Mouse (Mus musculus) embryonic facial prominence, embryonic 11.5 days (tissue): Measurements from ENCODE around the gene Sorcs2. TPM values are rescaled to one million over a fixed set of nuclear protein-coding genes. Genes with fewer than 3 reads are reported as not detected.

Experiments used
- ATAC-seq: fragments of 200-750 bp; cut with Nextera tagmentation; replicated peaks from 2 replicates; pipeline ENCODE4 v1.8.0; 2017; ENCODE audit warnings: low read depth; ENCODE audit not compliant: insufficient number of reproducible peaks, low FRiP score, low TSS enrichment
- DNase-seq: peaks from one replicate; pipeline ENCODE4 v3.0.0-alpha.2; 2015; ENCODE audit warnings: low spot score
- H3K27ac ChIP-seq: fragments of 300-500 bp; sonication (generic); replicated peaks from 2 replicates; pipeline ENCODE4 v1.5.1; 2014; ENCODE audit warnings: mild to moderate bottlenecking, low read depth, low read length, control low read depth
- H3K27me3 ChIP-seq: fragments of 300-500 bp; sonication (generic); 2 replicates; pipeline ENCODE4 v1.6.1; 2014; ENCODE audit warnings: mild to moderate bottlenecking, low read length, moderate library complexity, mixed read lengths; ENCODE audit not compliant: control insufficient read depth, insufficient read depth
- H3K36me3 ChIP-seq: fragments of 300-500 bp; sonication (generic); replicated peaks from 2 replicates; pipeline ENCODE4 v1.6.1; 2014; ENCODE audit warnings: low read depth, mild to moderate bottlenecking, low read length, moderate library complexity, mixed read lengths; ENCODE audit not compliant: control insufficient read depth, insufficient read depth
- H3K4me1 ChIP-seq: fragments of 300-500 bp; sonication (generic); 2 replicates; pipeline ENCODE4 v1.6.1; 2014; ENCODE audit warnings: low read length, mixed read lengths; ENCODE audit not compliant: control insufficient read depth, insufficient read depth
- H3K4me2 ChIP-seq: fragments of 300-500 bp; sonication (generic); 2 replicates; pipeline ENCODE4 v1.6.1; 2014; ENCODE audit warnings: low read depth, mild to moderate bottlenecking, control low read depth, low read length, moderate library complexity
- H3K4me3 ChIP-seq: fragments of 300-500 bp; sonication (generic); 2 replicates; pipeline ENCODE4 v1.5.1; 2014; ENCODE audit warnings: low read depth, low read length, control low read depth
- H3K9ac ChIP-seq: fragments of 300-500 bp; sonication (generic); replicated peaks from 2 replicates; pipeline ENCODE4 v1.6.1; 2014; ENCODE audit warnings: mild to moderate bottlenecking, control low read depth, low read length
- H3K9me3 ChIP-seq: fragments of 300-500 bp; sonication (generic); replicated peaks from 2 replicates; pipeline ENCODE4 v1.6.1; 2016; ENCODE audit warnings: mild to moderate bottlenecking, low read length, inconsistent platforms, mixed read lengths; ENCODE audit not compliant: control insufficient read depth
- WGBS: fragments of 180-500 bp; shearing (Covaris S2); extraction: QIAGEN DNeasy Blood & Tissue Kit; methylation state at CpG from one replicate; pipeline ENCODE4 v1.1.7; 2014; 5-methylcytosine and 5-hydroxymethylcytosine counted together
- polyA plus RNA-seq: library from polyadenylated mRNA; unstranded; fragments of >200 nt; fragmentation: Nextera tagmentation; extraction: Ambion mirVana; gene quantifications from 2 replicates; pipeline ENCODE4 v1.2.1, GENCODE M21; 2014

The Sorcs2 gene
- polyA plus RNA-seq, 1 experiment from 2014 or later = 4.6 TPM

DNA sequence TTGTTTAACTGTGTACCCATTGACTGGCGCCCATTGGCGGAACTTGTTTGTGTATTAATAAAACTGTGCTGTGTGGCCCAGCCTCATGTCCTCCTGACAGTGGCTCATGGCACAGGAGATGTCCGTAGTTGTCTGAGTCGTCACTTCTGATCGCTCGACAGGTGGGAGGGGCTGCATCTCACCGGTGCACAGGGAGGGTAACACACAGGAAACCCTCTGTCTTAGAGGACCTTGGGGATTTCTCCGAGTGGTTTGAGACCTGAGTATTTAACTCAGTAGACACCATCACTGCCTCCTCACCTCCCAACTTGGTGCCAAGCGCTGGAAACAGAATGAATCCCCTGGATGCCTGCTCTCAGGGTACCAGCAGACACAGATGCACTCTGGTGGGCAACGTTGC, 394.1 kb downstream of the Sorcs2 start:
- H3K4me3 ChIP-seq = no peak overlapping the region
- no peak for DNase-seq
- no peaks in the 10 kb centered on the region for H3K9me3 ChIP-seq
- no peak overlapping the region for H3K4me2 ChIP-seq
- H3K27me3 ChIP-seq = no peaks in the 10 kb centered on the region
- no peaks in the 10 kb centered on the region; the same call in 1 of the 2 replicates for H3K36me3 ChIP-seq
- WGBS = 82% methylated on average over 10 of the region's 10 CpGs
- no peaks in the 10 kb centered on the region for H3K4me1 ChIP-seq
- ATAC-seq = no peak
- H3K27ac ChIP-seq = no peak overlapping the region
- H3K9ac ChIP-seq = no peak overlapping the region

- WGBS = 73% methylated on average over 11 of the region's 11 CpGs
- peaks cover 2% of the 10 kb centered on the region; the same call in 1 of the 2 replicates for H3K36me3 ChIP-seq
These were observed 407.8 kb downstream of the Sorcs2 start for GRCm38 (mm10) chr5:35989986-35990735.

GRCm38 (mm10) chr5:35989506-35989905, 408.4 kb downstream of the Sorcs2 start:
- no peak overlapping the region for H3K4me2 ChIP-seq
- no peaks in the 10 kb centered on the region for H3K27me3 ChIP-seq
- H3K27ac ChIP-seq = no peak overlapping the region
- H3K4me3 ChIP-seq = no peak overlapping the region
- WGBS = 68% methylated on average over 6 of the region's 6 CpGs
- H3K9ac ChIP-seq = no peak overlapping the region
- peaks cover 1% of the 10 kb centered on the region for H3K36me3 ChIP-seq
- H3K9me3 ChIP-seq = no peaks in the 10 kb centered on the region
- H3K4me1 ChIP-seq = no peaks in the 10 kb centered on the region
- ATAC-seq (no peak), DNase-seq (no peak)

More at GRCm38 (mm10) chr5:35989986-35990735, 407.8 kb downstream of the Sorcs2 start:
- Histone ChIP-seq H3K4me1 (no peaks in the 10 kb centered on the region), H3K9ac (no peak overlapping the region), H3K27ac (no peak overlapping the region), H3K4me2 (no peak overlapping the region), H3K4me3 (no peak overlapping the region), H3K9me3 (no peaks in the 10 kb centered on the region), H3K27me3 (no peaks in the 10 kb centered on the region)
- DNase-seq (no peak), ATAC-seq (0 out of 2 replicates have a peak, but pooled peaks have one; percentile 23)

- H3K4me3 ChIP-seq = no peak overlapping the region
- ATAC-seq = no peak
- no peaks in the 10 kb centered on the region for H3K9me3 ChIP-seq
- no peak overlapping the region for H3K4me2 ChIP-seq
- no peak overlapping the region for H3K27ac ChIP-seq
- no peaks in the 10 kb centered on the region for H3K27me3 ChIP-seq
- no peak overlapping the region for H3K9ac ChIP-seq
- no peak for DNase-seq
- WGBS = 89% methylated on average over 8 of the region's 8 CpGs
- H3K4me1 ChIP-seq = no peaks in the 10 kb centered on the region
- H3K36me3 ChIP-seq = no peaks in the 10 kb centered on the region; the same call in 1 of the 2 replicates
These were observed 409.9 kb downstream of the Sorcs2 start for GRCm38 (mm10) chr5:35988085-35988484.

DNA sequence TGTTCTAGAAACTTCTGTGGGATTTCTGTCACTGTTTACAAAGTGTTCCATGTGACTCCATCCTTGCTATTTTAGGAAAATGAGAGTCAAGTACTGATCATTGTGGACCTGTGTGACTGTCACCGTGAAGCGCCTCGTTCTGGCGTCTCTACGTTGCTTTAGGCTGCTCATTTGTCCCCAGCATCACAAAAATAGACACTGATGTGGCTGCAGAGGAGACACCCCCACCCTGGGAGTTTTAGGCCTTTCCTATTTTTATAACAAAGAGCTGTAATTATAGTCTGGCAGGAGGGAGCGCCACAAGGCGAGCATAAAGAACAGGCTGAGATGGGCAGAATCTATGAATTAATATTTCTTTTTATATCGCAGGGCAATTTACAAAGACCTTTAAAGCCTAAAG, 412.3 kb downstream of the Sorcs2 start:
- no peak overlapping the region for H3K4me2 ChIP-seq
- no peak for DNase-seq
- H3K27me3 ChIP-seq = no peaks in the 10 kb centered on the region
- WGBS = 87% methylated on average over 8 of the region's 8 CpGs
- no peak overlapping the region for H3K27ac ChIP-seq
- no peaks in the 10 kb centered on the region for H3K9me3 ChIP-seq
- no peak overlapping the region for H3K9ac ChIP-seq
- no peak for ATAC-seq
- H3K4me3 ChIP-seq = no peak overlapping the region
- no peaks in the 10 kb centered on the region; the same call in 1 of the 2 replicates for H3K36me3 ChIP-seq
- no peaks in the 10 kb centered on the region for H3K4me1 ChIP-seq

GRCm38 (mm10) chr5:35981976-35982375, 416.0 kb downstream of the Sorcs2 start:
- DNase-seq = peak; percentile 85
- H3K4me2 ChIP-seq = no peak overlapping the region
- H3K9ac ChIP-seq = no peak overlapping the region
- no peaks in the 10 kb centered on the region for H3K9me3 ChIP-seq
- ATAC-seq = no peak
- H3K27me3 ChIP-seq = no peaks in the 10 kb centered on the region
- WGBS = 41% methylated on average over 4 of the region's 4 CpGs
- H3K27ac ChIP-seq = no peak overlapping the region
- no peak overlapping the region for H3K4me3 ChIP-seq
- no peaks in the 10 kb centered on the region; the same call in 1 of the 2 replicates for H3K36me3 ChIP-seq
- no peaks in the 10 kb centered on the region for H3K4me1 ChIP-seq

DNA sequence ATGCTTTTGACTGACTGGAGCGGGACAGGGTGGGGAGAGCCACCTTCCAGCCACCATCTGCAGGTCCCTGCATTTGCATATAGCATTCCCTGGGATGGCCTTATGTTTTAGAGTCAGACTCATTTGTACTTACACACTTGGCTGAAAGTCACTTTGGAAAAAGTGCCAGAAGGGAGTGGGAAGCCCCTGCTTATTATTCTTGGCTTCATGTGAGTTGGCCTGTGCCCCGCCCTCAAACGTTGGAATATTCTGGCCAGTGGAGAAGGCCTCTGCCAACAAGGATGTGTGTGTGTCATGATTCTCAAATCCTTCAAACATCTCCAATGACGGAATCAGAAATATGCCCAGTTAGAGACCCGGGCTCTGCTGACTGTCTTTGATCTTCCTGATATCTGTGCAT, 416.6 kb downstream of the Sorcs2 start:
- 93% methylated on average over 5 of the region's 5 CpGs for WGBS
- Histone ChIP-seq H3K4me1 (no peaks in the 10 kb centered on the region), H3K4me2 (no peak overlapping the region), H3K4me3 (no peak overlapping the region), H3K27ac (no peak overlapping the region), H3K9me3 (no peaks in the 10 kb centered on the region), H3K27me3 (no peaks in the 10 kb centered on the region), H3K36me3 (peaks cover 5% of the 10 kb centered on the region), H3K9ac (no peak overlapping the region)
- ATAC-seq (no peak), DNase-seq (no peak)

DNA sequence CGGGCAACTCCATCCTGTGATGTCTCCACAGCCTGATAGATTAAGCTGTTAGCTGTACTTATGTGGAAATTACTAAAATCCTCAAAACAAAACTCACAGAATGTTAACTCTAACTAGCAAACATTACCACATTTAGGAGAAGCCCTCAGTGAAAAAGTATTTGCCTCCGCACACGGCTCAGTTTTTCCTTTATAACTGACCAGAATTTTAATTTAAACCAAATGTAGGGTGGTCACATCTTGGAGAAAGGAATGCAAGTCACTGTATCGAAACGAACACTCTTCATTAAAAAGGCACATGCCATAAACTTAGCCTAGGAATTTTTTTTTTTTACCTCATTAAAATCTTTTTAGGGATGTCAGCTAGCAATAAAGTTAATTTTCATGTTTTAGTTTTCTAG, 417.4 kb downstream of the Sorcs2 start:
- Histone ChIP-seq H3K4me3 (no peak overlapping the region), H3K27ac (no peak overlapping the region), H3K9ac (no peak overlapping the region), H3K9me3 (no peaks in the 10 kb centered on the region), H3K27me3 (no peaks in the 10 kb centered on the region), H3K36me3 (peaks cover 5% of the 10 kb centered on the region), H3K4me1 (no peaks in the 10 kb centered on the region), H3K4me2 (no peak overlapping the region)
- ATAC-seq (no peak), DNase-seq (peak; percentile 24)
- WGBS = 57% methylated on average over 5 of the region's 5 CpGs
